Mouse (Mus musculus) layer of hippocampus, postnatal 10 days (tissue): ENCODE data around the gene Samd10. TPM values are rescaled to one million over a fixed set of nuclear protein-coding genes. Genes with fewer than 3 reads are reported as not detected.

Experiments
- DNase-seq, 2 experiments: peaks; one replicate each; pipeline ENCODE4 v3.0.0; 2021; ENCODE audit warnings: low spot score in 2 of 2
- total RNA-seq, 2 experiments: library from RNA; stranded (reverse); gene quantifications; 2 replicates each; pipeline ENCODE4 v1.2.3; 2021

The Samd10 gene
- total RNA-seq, 2 experiments from 2014 or later = 20.9 to 21.7 TPM

DNA sequence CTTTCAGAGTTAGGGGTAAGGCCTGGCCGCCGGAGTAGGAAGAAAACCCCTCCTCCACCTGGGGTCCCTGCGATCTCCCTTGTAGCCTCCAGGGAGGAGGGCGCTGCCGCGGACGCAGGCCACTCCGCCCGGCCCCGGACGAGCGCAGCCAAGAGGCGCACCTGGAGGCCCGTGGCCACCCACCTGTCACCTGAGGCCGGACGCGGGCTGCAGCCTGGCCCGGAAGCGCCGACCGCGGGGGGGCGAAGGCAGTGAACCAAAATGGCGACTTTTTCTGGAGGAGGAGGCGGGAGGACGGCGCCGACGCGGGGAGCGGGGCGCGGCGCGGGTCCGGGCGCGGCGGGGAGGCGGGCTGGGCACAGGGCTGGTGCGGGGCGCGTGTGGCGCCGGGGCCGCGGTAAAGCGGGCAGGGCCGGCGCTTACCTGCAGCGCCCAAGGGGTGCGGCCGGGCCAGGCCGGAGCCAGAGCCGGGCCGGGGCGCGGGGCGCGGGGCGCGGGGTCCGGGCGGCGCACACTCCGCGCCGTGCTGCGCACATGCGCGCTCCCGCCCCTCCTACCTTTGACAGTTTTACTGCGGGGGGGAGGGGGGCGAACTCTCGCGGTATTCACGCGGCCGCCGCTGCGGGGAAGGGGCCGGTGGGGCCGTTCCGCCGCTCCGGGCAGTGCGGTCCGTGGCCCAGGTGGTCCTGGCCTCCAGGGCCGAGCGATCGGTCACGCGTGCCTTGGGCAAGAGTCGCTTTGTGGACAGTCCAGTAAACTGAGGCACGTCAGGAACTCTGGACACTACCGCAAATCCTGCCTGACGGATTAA, 6.6 kb downstream of the Samd10 start, which contains the start of gene Zfp512b:
Zfp512b (minus strand) TSS at position 573 of the 811 bp plus-strand sequence.
- DNase-seq = peak; percentile 74 to 85

DNA sequence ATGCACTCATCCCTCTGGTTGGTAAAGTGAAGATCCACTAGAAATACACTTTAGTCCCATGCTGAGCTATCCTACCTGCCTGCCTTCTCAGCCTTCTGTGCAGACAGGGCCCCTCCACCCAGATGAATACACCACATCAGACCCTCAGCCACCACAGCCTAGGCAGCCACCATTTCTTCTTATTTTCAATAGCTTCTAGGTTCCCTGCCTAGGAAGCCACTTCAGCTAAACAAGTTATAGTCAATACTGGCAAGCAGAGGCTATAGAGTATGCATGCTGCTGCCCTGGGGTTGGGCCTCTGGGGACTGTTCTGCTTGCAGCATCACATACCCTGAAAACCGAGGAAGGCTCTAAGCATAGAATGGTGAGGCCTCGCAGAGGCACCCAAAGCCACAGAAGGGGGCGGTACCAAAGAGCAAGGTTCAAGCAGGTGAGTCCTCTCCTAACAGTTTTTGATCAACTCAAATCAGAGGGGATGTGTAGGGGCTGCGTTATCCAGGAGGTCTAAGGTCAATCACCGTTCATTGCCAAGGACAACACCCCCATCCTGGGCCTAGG, 7.4 kb downstream of the Samd10 start, which contains the start of gene Prpf6:
Prpf6 (plus strand) TSS at position 341 of the 558 bp plus-strand sequence.
- DNase-seq = no peak

DNA sequence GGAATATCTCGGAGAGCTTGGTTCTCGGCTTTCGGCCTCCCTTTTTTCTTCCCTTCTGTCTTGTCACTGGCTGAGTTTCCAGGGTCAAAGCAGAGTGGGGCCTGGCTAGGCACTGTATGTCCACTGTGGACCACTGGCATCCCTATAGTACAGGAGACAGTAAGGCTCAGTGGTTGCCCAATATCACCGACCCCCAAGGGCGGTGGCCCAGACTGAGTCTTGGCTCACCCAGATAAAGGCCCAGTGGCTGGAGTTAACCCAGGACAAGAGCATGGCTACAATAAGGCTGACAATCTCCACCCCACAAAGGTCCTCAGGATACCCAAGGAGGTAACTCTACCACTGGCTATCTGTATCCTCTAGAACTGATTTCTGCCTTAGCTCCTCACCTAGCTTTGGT, 8.5 kb downstream of the Samd10 start:
- no peak for DNase-seq

DNA sequence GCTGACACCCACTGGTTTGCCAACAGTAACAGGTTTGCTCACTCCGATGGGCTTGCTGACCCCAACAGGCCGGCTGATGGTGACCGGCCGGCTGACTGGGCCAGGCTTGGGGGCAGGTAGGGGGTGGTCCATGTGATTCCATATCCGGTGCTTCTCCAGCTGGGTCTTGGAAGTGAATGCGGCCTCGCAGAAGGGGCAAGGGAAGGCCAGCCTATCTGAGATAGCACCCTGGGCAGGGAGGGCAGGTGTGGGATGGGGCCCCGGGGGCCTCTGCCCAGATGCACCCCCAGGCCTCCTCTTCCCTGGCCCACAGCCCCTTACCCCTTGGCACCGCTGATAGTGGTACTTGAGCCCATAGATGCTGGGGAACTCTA, 9.3 kb downstream of the Samd10 start:
- no peak for DNase-seq

DNA sequence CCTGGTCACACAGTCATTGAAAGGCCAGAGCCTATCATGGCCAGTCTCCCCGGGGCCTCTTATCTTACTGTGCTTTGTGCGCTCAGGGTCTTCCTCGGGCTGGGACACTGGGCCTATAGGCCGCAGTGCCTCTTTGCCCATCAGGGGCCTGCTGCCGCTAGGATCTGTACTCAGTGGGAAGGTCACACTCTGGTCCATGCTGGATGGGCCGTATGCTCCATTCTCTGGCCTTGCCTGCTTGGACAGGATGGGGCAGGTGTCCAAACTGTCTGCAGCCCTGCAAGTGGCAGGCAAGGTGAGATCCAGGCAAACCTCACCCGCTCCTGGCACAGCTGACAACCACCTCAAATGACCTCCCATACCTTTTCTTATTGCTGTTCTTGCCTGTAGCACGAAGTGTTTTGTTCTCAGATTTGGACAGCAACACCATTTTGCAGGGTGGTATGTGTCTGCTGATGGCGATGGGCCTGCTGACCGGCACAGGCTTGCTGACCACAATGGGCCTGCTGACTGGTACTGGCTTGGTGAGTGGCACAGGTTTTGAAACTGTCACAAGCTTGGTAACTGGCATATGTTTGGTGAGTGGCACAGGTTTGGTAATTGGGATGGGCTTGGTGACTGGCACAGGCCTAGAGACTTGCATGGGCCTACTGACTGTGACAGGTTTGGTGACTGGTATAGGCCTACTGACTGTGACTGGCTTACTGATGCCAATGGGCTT, 9.8 kb downstream of the Samd10 start:
- DNase-seq = no peak

DNA sequence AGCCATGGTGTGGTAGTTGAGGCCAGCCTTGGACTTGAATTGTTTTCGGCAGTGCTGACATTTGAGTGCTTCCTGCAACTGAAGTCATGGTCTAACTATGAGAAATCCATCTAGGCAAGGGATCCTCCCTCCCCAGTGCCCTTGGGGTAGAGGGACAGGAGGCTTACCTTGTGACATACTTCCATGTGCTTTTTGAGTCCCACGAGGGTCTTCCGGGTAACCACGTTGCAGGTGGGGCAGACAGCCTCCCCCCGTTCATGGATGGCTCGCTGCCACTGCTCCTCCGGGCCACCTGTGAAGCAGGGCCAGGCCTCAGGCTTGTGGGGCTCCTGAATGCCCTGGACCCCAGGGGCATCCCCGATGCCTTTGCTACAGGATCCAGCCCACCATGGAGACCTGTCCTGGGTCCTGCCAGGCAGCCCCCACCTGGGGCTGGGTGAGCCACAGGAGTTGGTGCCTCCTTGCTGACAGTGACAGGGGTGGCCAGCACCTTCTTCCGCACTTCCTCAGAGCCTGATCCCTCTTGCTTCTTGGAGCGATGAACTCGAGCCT, 10.7 kb downstream of the Samd10 start:
- DNase-seq = no peak

DNA sequence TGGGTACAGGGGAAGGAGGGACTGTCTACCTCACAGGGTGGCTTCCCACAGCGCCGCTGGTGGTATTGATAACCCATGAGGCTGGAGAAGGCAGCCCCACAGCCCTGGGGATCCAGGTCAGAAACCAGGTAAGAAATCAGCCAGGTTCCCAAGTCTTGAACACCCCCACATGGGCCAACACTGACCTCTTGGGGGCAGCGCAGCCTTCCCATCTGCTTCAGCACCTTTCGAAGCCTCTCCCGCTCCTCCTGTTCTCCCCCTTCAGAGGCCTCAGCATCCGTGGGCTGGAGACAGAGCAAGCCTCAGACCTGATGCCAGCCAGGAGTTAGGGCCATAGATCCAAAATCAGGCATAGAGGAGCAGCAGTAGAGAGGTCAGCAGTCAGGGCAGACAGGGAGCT, 11.2 kb downstream of the Samd10 start:
- DNase-seq = no peak

DNA sequence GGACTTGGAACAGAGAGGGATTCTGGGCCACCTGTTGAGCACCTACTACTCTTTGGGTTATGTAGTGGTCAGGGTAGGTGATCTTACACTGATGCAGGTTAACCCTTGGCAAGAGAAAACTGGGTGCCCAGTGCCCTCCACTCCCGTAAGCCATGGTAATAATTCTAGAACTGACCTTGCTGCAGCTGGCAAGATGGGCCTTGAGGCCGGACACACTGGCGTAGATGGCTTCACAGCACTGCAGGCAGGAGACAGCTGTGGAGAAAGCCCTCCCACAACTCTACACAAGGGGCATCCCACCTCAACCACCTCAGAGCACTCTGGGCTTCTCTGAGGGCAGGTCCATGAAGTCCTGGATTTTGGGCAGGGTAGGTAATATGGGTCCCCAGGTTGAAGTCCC, 12.9 kb downstream of the Samd10 start:
- DNase-seq = no peak

DNA sequence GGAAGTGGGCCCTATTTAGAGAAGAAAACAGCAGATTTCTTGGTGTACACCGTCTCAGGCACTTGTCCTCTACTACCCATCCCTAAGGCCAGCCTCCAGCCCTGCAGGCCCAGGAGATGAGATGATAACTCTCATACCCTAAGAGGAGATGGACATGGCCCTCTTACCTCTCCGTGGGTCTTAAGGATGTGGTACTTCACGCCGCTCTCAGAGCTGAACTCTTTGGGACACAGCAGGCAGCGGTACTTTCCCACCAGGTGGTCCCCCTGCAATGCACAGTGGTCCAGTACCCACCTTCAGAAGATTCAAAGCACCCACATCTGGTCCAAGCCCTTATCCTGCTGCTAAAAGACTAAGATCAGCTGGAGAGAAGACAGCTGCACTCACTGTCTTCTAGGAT, 13.5 kb downstream of the Samd10 start:
- DNase-seq = no peak

DNA sequence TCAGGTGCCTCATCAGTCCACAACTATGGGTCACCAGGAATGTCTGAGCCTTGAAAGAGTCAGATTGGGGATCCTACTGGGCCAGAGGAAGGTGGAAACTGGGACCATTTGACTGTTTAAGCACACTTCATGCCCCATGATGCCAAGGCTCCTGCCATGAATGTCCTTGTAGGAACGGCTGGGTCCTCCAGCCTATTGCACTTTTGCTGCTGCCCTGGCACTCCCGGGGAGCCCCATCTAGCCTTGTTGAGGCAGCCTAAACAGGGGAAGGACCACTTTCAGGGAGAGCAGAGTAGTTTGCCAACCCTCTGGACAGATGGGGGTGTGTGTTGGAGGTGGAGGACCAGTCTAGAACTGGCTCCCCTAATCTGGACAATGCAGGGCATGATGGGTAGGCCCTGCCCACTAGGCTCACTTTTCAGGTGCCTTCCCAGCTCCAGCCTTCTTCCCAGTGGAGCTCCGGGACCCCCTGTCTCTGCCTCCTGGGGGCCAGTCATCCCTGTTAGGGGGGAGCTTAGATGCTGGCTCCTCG, 14.5 kb downstream of the Samd10 start, which contains the start of gene Uckl1:
Uckl1 (minus strand) TSS at position 482 of the 532 bp plus-strand sequence.
- DNase-seq = no peak

DNA sequence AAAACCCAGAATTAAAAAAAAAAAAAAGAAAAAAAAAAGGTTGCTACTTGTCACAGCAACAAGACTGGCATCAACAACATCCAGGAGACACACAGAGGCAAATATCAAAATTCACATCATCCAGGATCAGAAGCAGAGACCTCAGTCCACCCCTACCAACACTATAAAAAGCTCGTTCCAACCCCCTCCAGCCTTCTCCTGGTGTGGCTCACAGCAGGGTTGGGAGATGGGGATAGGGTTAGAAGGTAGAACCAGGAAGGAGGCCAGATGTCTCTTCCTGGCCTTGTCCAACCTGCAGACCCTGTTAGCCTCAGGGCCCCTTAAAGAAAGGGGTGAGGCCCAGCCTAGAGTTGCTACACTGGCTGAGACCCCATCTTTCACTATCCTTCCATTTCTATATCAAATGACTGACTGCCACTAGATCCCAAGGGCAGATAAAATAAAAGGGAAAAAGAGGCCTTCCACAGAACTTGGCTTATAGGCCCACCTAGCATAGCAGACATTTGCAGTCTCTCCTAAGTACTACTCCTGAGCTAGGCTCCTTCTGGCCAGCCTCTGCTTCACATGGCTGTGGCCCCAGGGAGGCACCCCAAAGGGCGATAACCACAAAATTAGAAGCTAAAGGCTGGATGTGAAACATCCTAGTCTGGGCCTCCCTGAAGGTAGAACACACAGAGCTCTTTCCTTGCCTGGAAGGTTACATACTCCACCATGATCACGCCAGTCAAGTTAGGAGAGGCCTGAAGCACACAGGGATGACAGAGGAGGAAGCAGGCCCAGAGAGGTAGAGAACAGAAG, 15.4 kb downstream of the Samd10 start:
- DNase-seq = peak in 1 of 2 experiments; percentile 5

DNA sequence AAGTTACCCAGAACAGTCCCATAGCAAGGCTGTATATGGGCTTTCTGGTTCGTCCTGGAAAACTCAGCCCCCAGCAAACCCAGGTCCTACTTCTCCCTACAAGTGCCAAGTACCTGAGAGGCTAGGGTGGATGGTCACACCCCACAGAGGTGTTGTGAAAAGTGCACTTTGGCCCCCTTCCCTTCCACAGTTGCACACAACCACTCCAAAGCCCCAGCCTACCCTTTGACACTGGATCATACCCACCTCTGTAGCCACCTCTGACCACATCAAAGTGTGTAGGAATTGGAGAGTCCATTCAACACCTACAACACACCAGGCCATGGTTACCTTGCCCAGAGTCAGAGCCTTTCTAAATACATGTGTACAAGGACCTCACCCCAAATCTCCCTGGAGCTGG, 16.1 kb downstream of the Samd10 start:
- DNase-seq = peak in 1 of 2 experiments; percentile 3

DNA sequence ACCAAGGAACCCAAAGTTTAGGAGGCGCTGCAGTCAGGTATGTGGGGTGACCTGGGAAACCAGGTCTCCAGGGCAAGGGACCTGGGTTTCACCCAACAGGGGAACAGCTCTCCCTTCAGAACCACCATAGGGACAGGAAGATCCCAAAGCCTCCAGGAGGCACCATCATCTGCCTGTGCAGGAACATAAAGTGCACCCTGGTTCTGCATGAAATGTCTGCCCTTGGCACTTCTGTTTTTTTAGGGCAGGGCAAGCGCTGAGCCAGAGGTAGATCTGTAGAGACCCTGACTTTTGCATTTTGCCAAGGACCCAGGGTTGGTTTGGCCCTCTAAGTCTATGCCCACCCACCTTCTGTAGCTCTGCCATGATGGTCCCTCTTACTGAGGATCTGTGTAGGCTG, 16.7 kb downstream of the Samd10 start:
- peak in 1 of 2 experiments; percentile 12 for DNase-seq

DNA sequence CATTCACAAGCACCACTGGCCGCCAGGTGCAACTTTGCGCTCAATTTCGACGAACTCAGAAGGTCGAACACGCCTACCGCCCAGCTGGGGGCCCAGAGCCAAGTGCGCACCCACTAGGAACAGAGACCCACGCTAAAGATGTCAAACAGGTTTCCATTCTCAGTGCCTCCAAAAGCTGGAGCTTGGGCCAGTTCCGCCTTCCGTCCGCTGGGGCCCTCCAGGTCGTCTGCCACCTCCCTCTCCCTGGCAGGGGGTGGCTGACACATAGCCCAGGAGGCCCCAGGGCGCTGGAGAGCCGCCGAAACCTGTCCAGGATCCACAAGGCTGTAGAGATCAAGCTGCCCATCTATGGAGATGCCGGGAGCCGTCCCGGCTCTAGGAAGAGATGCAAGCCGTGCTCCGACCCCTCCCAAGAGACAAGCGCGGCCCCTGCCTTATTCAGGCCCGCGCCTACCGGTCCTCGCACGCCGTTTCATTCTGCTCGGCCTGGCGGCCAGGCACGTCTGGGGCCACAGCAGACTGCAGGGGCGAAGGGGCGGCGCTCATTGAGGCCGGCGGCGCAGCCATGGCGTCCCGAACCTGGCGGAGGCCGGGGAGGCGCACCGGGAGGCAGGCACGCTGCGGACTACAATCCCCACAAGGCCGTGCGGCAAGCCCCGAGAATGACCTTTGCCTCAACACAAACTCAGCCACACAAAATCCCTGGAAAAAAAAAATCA, 17.5 kb downstream of the Samd10 start:
- peak; percentile 85 to 87 for DNase-seq

DNA sequence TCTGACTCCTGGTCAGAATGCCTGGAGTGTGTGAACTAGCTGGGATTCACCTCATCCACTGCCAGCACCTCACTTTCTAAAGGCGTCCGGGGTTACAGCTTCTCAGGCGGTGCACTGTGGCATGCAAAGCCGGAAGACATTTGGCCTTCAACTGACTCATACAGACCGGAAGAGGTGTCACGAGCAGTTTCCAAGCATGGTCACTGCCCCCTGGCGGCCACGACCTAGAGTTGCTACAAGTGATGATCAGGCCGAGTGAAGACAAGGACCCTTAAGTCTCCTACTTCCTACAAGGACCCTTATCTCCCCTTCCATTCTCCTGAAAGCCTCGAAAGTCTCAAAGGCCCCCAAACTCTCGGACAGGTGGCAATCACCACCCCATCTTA, 18.0 kb downstream of the Samd10 start:
- peak; percentile 76 to 82 for DNase-seq

DNA sequence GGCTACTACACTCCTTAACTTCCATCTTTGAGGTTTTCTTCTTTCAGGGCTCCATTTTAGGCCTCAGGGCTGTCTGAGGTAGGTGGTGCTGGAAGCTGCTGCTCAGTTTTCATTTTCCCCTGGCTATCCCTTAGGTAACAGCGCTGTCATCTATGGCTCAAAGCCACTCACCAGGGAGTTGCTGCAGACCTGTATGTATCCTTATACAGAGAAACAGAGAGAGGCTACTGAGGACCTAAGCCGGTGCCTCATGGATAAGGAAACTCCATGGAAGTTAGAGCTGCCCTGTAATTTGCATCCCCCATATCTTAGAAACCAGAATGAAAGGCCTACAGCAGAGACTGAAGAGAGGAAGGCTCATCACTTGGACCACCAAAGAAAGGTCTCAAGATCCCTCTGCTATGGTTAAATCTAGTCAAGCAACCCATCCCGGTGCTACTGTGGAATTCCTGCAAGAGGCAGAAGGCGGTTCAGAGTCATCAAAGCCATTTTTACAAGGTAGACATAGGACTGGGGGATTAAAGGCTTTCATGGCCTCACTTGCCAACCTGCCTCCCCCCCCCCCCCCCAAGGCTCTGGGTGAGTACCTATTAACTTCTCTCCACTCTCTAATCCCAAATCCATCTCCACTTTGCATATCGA, 18.8 kb downstream of the Samd10 start:
- DNase-seq = peak in 1 of 2 experiments; percentile 8

DNA sequence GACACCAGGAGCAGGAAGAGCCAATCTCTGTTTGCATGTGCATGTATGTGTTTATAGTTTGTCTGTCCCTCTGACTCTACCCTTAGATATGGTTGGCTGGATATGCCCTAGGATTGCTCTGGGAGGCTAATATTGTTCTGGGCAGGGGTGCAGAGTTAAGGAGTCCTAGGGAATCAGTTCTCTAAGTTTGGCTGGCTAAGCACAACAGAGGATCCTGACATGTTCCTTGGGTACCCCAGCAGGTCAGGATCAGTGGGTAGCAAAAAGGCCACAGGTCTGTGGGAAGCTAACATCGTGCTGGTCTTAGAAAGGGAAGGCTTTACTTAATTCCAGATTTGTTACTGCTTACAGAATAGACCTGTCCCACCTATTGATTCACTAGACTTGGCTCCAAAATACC, 19.3 kb downstream of the Samd10 start:
- DNase-seq = peak in 1 of 2 experiments; percentile 8

DNA sequence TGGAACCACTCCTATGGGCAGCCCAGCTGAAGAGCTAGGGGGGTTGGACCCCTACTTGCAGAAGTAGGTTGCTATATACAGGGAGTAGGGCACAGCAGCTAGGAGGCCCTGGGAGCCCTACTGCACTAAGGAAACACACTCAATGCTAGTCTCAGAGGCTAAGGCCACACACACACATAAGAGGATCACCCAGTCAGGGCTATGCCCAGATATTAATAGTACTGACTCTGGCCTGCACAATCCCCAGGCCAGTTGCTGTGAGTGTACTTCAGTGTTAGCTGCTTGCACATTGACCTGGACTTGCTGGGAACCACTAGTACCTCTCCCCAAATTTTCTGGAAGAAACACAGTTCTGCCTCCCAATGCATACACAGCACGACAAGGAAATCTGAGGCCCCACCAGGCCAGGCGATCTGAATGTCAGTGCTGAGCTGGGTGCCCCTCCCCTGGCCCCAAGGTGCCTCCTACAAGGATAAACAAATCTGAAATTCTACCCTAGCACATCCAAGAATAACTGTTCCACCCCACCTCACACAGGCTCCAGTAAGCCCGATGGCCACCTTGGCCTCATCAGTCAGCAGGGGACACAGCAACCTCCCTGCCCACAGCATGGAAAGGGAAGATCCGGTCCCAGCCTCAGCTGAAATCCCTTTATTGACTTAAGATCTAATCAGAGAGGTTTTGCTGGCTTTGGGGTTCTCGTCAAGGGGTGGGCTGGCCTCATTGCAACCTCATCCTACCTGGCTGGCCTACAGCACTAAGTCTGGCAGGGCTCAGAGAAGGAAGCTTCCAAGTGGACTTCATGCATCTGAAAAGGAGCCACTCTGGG, 20.0 kb downstream of the Samd10 start:
- no peak for DNase-seq
